Mouse (Mus musculus) left cerebral cortex, adult 9 months (tissue): ENCODE results near the gene Alas2.

ENCODE experiments used
- DNase-seq, 2 experiments: peaks; one replicate each; pipeline ENCODE4 v3.0.0; 2022; ENCODE audit warnings: low spot score in 2 of 2

The Alas2 gene

GRCm38 (mm10) chrX:150547239-150547638 is at the start of gene Alas2:
Gene Alas2 (plus strand): TSS chrX:150547375.
- DNase-seq: no peak

DNA sequence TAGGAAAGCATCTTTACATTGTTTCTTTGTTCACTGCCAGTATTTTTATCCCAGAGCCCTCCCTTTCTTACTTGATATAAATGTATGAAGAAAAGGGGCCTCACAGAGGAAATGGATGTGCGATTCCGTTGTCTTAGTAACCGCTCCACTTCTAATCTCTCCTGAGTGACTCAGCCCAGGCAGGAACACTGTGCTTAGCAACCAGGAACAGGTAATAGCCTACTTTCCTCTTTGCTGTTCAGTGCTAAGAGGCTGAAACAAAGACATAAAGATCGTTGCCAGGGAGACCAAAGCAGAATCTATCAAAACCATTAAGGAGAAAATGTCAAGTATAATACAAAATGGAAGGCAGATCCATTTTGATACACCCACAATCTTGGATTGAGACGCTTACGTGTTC is 38.5 kb upstream of the Alas2 start:
- DNase-seq: peak; percentile 26 to 55

DNA sequence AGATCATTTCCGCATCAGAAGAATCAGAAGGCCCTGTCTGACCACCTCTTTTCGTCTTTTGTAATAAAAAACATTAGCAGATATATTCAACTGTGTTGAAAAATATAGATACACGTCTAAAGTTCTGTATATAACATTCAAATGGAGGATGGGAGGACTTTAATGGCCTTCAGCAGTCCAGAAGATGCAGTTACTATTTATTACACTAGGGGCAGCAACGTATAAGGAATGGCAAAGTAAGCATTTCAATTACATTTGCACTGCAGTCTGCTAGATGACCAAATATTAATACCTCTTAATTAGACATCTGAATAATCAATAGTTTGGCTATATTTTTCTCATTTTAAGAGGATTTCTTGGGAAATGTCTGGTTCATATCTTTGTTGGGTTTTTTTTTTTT is 36.5 kb upstream of the Alas2 start:
- peak in 1 of 2 experiments; percentile 31 for DNase-seq

DNA sequence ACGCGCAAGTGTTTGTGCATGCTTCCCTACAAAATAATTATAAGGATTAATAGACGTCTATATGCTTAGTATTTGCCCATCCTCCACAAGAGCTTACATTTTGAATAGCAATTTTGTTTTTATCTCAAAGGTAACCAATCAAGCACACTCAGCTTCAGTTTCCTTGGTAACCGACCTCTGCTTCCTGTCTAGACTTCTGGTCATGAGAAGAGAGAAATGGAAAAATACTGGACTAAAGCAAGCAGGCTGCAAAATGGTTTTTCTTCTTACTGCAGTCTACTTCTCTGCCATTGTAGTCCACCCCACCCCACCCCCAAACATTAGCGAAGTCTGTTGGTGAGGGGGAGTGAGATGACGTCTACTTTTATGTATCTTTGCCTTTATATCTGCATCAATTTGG is 35.9 kb upstream of the Alas2 start:
- DNase-seq: no peak

DNA sequence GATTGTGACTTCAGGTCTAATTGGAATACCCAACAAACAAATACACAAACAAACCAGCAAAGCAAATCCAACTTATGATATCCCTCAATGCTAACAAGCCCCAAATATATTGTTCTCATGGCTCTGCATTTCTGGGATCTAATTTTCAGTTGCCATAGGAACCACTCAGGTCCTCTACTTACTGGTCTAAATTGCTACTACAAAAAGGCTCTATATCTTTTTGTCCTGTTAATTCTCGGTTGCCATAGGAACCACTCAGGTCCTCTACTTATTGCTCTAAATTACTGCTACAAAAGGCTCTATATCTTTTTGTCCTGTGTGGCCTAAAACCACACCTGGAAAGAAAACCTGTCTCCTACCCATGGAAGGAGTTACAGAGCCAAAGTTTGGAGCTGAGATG is 33.0 kb upstream of the Alas2 start:
- no peak for DNase-seq

- DNase-seq: no peak
These were observed 31.2 kb upstream of the Alas2 start for GRCm38 (mm10) chrX:150516015-150516414.

DNA sequence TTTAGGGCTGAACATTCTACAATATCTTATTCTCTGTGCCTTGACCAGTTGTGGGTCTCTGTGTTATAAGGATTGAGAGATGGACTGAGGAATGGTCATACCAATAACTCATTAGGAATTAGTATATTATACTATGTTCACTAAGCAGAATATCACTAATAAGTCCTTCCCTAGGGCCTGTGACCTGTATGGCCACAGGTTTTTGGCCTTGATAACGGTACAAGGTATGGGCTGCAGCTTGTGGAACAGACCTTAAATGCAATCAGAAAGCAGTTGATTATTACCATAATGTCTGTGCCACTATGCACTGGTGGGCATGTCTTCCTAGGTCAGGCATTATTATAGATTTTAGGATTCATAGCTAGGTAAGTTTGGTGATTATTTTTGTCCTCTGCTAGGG is 30.7 kb upstream of the Alas2 start:
- DNase-seq: no peak

DNA sequence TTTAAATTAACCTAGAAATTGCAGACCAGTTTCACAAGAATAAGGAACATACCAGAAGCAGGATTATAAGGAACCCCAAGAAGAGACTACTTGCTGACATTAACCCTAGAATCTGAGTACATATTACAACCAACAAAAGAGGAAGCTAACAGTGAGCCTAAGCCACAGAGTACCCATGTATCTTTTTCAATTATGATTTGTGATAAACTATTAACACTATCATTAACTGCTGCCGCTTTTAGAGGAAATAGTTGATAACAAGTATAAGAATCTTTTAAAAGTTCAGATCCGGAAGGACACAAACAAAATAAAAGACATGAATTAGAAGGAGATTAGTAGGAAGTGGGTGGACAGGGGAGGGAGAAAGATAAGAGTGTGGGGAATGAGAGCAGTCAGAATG is 7.1 kb upstream of the Alas2 start:
- no peak for DNase-seq

DNA sequence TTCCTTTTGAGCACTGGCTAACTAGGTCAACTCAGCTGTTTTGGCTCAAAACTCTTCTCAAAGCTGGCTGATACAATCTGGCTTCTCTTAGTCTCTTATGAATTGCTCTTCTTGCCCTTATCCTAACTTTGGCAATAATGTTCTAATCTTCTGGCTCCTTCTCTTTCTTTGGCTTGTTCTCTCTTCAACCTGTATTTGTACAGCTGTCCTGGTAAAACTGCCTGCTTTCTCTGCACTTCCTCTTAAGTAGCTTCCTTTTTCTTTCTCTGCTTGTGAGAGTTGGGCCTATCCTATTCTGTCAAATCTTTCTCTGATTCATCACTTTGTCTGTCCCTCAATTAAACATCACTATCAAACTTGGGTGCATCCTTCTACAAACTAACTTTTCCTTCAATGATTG is 5.5 kb upstream of the Alas2 start:
- no peak for DNase-seq

DNA sequence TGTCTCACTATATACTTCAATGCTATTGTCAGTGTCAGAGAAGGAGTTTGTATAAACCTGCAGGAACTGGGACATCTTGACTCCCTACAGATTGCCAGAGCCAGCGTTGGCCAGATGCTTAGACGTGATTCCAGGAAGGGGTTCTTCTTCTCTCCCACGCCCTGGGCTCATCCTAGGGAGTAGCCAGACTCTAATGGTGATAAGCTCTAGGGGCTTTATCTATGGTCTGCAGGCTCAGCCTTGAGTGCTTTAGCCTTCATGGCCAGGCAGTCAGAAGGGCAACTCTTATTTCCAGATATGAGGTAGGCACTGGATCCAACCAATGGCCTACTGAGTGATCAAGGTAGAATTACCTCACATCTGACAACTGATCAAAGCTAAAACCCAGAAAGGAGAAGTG is 2.5 kb downstream of the Alas2 start:
- DNase-seq: no peak

DNA sequence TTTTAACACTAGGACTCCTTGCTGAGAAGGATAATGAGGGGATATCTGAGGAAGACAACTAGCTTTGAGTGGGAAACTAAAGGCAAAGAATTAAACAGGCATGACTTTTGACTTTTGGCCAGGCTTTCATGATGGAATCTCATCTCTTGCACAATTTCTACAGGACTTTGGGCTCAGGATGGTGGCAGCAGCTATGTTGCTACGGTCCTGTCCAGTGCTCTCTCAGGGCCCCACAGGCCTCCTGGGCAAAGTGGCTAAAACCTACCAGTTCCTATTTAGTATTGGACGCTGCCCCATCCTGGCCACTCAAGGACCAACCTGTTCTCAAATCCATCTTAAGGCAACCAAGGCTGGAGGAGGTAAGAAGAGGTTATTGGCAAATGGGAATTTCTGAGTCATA is 4.8 kb downstream of the Alas2 start:
- no peak for DNase-seq

DNA sequence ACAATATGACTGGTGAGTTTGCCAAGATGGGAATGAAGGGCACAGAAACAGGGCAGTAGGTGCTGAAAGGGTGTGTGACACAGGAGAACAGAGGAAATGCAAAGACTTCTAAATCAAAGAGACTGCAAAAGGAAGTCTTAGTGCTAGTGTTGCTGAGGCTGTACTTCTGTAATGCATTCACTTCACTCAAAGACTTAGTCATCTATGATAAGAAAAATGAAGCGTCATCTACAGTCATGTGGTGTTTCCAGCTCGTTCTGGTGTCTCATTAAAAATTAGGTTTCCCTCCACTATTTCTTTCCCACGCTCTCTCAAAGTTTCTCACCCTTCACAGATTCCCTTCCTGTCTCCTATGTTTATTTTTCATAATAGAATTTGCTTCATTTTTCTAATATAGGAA is 6.9 kb downstream of the Alas2 start:
- no peak for DNase-seq

GRCm38 (mm10) chrX:150564644-150565357 is 17.6 kb downstream of the Alas2 start:
- DNase-seq: no peak

DNA sequence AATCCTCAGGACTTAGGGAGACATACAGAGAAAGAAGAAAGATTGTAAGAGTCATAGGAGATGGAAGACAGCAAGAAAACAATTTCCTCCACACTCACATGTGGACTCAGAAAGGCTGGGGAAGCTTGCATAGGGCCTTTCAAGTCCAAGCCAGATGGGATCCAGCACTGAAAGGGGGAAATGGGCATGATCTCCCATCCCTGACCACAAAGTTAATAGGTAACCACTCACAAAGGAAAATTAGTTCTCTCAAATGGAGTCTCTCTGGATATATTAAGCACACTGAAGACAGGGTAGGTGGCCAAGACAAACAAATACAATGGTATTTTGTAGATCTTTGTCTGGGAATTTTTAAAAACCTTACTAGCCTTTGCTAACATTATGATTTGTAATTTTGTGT is 34.7 kb downstream of the Alas2 start:
- DNase-seq: no peak

GRCm38 (mm10) chrX:150585116-150585515 is 37.9 kb downstream of the Alas2 start:
- DNase-seq: no peak

GRCm38 (mm10) chrX:150588023-150588764 is 41.0 kb downstream of the Alas2 start, which contains the start of gene Pfkfb1:
Gene Pfkfb1 (plus strand): TSS chrX:150588229.
- DNase-seq: peak; percentile 14 to 67

DNA sequence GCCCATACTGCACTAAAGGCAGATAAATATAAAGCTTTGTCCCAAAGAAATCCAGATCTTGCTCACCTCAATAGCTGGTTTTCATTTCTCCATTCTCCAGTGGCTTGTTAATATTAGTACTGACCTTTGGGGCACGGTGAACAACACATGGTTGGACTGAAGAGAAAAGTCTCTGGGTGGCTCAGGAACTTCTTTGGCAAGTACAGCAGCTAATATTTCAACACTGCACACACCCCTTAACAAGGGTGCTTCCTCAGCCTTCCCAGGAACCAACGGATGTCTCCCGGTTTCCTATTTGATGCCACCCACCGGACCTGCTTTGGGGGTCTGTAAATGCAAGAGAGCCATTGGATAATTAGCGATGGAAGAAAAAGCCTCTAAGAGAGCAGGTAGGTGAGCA is 42.5 kb downstream of the Alas2 start, which contains the start of gene Apex2:
TSS of gene Apex2 (minus strand) at position 173 of the 400 bp plus-strand sequence.
- no peak for DNase-seq

DNA sequence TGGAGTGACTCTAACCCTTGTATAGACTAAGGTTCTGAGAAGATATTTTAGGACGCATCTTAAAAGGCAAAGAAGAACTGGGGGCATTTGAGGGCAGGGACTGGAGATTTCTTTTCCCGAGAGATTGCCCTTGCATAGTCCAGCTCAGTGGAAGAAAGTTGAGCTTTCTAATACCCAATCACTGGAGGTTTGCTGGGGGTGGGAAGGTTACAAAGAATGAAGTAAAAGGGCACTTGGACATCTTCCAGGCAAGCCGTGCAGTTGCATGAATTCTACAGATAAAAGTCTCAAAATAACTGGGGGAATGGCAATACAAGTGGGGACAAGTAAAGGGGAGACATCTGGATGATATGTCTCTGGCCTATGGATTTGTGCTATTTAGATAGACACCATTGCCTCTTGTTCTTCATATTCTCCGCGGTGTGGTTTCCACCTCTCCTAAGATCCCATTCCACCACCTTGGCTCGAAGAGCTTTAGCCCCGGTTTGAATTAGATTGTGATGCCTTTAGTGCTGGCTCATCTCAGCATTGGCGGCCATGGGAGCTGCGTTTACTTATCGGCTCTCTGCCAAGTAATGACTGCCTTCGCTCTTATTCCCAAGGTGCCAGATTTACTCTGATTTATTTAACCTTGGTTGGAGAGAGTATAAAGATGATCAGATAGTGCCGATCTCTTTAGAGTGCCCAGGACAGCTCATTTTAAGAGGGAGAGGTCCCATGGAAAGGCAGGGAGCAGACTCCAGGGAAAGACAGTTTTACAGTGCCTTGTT is 46.3 kb downstream of the Alas2 start:
- DNase-seq: no peak

GRCm38 (mm10) chrX:150594176-150594575 is 47.0 kb downstream of the Alas2 start:
- DNase-seq: no peak

- no peak for DNase-seq
These were observed 48.0 kb downstream of the Alas2 start for GRCm38 (mm10) chrX:150595016-150595760.

DNA sequence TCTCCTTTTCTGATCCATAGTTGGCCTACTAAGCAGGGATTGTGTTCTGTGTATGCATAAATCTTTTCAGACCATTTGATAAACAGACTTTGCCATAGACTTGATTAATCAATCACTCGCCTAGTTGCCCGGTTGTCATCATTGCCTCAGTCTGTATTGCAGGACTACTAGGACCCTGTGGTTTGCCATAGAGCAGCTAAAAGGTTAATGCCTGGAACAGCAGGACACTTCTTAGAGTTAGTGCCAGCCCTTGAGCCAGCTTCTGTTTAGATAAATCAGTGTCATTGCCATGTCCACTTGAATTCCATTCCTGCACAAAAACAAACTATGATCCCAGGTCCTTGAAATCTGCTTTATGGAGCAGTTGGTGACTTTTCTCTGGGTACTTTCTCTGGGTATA is 51.7 kb downstream of the Alas2 start:
- DNase-seq: no peak
